Mouse (Mus musculus) midbrain, embryonic 15.5 days (tissue): ENCODE measurements at regions not wholly inside any gene's neighbourhood (a gene's known extent, or its start where the extent isn't known, plus 50 kb on each side); places are given as distances from the start of the nearest gene placed in this dataset.
"Not testable (repeated sequence)": the region's sequence is repeated elsewhere in the genome, so short reads cannot be mapped to it uniquely, and the experiment has no call there.

Experiments
- ATAC-seq: fragments of 200-750 bp; cut with Nextera tagmentation; replicated peaks from 2 replicates; pipeline ENCODE4 v1.8.0; 2017; ENCODE audit warnings: moderate TSS enrichment
- H3K27ac ChIP-seq: fragments of 300-500 bp; sonication (generic); 2 replicates; pipeline ENCODE4 v1.5.1; 2015; ENCODE audit warnings: mild to moderate bottlenecking, inconsistent platforms
- H3K27me3 ChIP-seq: fragments of 300-500 bp; sonication (generic); replicated peaks from 2 replicates; pipeline ENCODE4 v1.6.1; 2015; ENCODE audit warnings: inconsistent platforms
- H3K36me3 ChIP-seq: fragments of 300-500 bp; sonication (generic); replicated peaks from 2 replicates; pipeline ENCODE4 v1.6.1; 2015; ENCODE audit warnings: inconsistent platforms
- H3K4me1 ChIP-seq: fragments of 300-500 bp; sonication (generic); 2 replicates; pipeline ENCODE4 v1.6.1; 2015; ENCODE audit warnings: inconsistent platforms
- H3K4me2 ChIP-seq: fragments of 300-500 bp; sonication (generic); 2 replicates; pipeline ENCODE4 v1.6.1; 2015; ENCODE audit warnings: inconsistent platforms, mild to moderate bottlenecking, moderate library complexity
- H3K4me3 ChIP-seq: fragments of 300-500 bp; sonication (generic); 2 replicates; pipeline ENCODE4 v1.5.1; 2015; ENCODE audit warnings: mild to moderate bottlenecking, inconsistent platforms
- H3K9ac ChIP-seq: fragments of 300-500 bp; sonication (generic); 2 replicates; pipeline ENCODE4 v1.6.1; 2015; ENCODE audit warnings: mild to moderate bottlenecking, inconsistent platforms
- H3K9me3 ChIP-seq: fragments of 300-500 bp; sonication (generic); 2 replicates; pipeline ENCODE4 v1.6.1; 2016; ENCODE audit warnings: inconsistent platforms
- WGBS: fragments of 180-500 bp; shearing (Covaris S2); methylation state at CpG from one replicate; pipeline ENCODE4 v1.1.7; 2015; ENCODE audit warnings: mixed read lengths; 5-methylcytosine and 5-hydroxymethylcytosine counted together

DNA sequence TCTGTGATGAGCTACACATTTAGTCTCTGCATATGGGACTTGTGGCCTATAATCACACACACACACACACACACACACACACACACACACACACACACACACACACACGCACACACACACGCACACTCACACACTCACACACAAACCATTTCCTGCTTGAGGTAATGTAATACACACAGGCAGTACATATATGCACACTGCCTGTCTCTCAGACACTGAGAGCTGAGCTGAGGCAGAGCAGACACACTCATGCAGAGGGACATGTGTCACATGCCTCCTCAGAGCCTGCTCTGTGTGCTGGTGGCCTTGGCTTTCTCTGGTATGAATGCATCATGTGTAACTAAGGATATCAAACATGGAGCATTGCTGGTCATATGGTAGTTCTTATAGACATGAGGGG, 772.1 kb upstream of the Olfr1507 start:
- no CpG with 5 or more reads among the region's 2 CpGs for WGBS
- not testable (repeated sequence) for H3K27me3 ChIP-seq, ATAC-seq, H3K4me1 ChIP-seq, H3K36me3 ChIP-seq, H3K9me3 ChIP-seq, H3K27ac ChIP-seq, H3K4me3 ChIP-seq, H3K4me2 ChIP-seq, H3K9ac ChIP-seq

DNA sequence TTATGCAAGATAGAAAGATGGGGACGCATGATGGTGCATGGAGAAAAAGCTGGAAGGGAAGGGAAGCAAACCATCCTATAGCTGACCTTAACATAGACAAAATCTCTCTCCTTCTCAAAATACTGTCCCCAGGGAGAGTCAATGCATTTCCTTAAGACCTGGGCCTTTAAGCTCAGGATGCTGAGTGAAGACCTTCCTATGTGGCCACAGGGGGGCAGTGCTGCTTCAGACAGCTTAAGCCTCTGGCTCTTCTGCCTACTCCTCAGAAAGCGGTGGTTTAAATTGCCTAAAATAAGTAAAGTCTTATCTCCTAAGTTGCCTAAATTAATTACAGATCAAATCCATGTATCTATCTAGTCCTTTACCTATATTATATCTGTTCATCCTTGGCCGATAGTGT, 760.4 kb upstream of the Olfr1507 start:
- not testable (repeated sequence) for H3K27me3 ChIP-seq, H3K4me2 ChIP-seq, H3K4me1 ChIP-seq, H3K36me3 ChIP-seq, ATAC-seq, H3K9ac ChIP-seq, H3K9me3 ChIP-seq, H3K27ac ChIP-seq, H3K4me3 ChIP-seq
- no CpG with 5 or more reads among the region's 3 CpGs for WGBS

DNA sequence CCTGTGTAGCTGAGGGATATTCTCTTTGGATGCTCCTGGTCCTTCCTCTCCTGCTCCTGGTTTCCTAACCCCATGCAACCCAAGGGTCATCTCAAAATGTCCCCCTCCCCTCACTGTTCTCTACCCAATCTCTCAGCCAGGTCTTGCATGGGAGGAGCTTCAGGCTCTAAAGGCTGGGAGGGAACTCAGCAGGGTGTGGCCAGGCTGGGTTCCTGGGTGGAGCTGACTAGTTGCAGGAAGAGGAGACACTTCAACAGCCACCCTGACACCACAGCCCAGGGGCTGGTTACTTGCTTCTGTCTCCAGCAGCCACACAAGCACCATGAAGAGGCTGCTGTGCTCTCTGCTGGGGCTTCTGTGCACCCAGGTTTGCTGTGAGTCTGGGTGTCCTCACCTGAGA, 757.9 kb upstream of the Olfr1507 start:
- not testable (repeated sequence) for H3K9me3 ChIP-seq, H3K4me1 ChIP-seq, H3K36me3 ChIP-seq, H3K27ac ChIP-seq, H3K4me2 ChIP-seq, H3K27me3 ChIP-seq, ATAC-seq, H3K4me3 ChIP-seq, H3K9ac ChIP-seq

DNA sequence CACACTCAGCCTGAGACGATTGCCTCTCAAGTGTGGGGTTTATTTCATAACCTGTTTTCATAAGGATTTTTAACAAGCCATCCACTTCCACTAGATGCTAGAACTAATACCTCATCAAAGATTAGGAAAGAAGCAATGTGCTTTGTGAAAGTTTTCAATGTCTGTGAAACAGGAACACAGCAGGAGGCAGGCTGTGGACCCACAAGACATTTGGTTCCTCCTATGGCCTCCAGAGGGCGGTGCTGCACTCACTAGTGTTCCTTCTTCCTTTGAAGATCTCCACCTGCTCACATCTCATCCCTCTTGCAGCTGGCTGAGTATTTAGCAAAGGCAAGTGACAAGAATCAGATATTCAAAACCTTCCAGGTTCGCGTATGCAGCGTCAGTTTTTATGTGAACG, 735.6 kb upstream of the Olfr1507 start:
- H3K4me3 ChIP-seq, H3K36me3 ChIP-seq, ATAC-seq, H3K9ac ChIP-seq, H3K4me2 ChIP-seq, H3K4me1 ChIP-seq, H3K27me3 ChIP-seq, H3K27ac ChIP-seq, H3K9me3 ChIP-seq: not testable (repeated sequence)
- no CpG with 5 or more reads among the region's 6 CpGs for WGBS

DNA sequence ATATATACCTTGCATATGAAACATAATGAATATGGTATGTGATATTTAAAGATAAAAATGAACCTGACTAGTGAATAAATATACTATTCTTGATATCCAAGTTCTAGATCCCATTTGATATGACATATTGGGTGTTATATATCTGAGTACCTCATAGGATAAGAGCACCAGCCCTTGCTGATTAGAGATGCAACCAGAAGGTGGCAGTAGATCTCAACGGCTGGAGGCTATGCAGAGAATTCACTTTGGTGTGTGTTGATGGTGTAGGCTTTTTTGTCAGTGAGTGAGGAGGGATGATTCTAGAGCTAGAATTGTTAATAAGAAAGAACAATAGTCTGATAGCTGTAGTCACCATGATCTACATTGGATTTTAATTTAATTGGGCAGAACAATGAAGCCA, 729.2 kb upstream of the Olfr1507 start:
- not testable (repeated sequence) for H3K36me3 ChIP-seq, H3K27me3 ChIP-seq, H3K4me3 ChIP-seq, H3K9ac ChIP-seq, ATAC-seq, H3K9me3 ChIP-seq, H3K4me2 ChIP-seq, H3K27ac ChIP-seq, H3K4me1 ChIP-seq
- no CpG with 5 or more reads among the region's 1 CpGs for WGBS

DNA sequence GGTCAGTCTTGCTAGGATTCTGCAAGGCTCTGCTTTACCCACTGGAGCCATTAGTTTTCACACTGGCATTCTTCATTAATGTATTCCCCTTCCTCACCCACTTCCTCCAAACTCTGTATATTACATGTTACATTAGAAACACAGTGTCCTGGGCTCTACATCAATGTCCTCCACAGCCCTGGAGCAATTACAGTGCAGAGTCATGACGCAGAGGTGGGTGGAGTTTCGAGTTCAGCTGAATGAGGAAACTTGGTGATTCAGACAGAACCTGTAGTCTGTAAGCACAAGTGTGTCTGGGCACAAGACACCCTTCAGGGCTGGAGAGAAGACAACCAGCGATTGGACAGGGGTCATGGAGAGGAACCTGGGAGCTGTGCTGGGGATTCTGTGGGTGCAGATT, 715.0 kb upstream of the Olfr1507 start:
- not testable (repeated sequence) for ATAC-seq, H3K4me3 ChIP-seq, H3K36me3 ChIP-seq, H3K4me1 ChIP-seq, H3K9ac ChIP-seq, H3K4me2 ChIP-seq, H3K27ac ChIP-seq, H3K9me3 ChIP-seq, H3K27me3 ChIP-seq
- WGBS: no CpG with 5 or more reads among the region's 3 CpGs

DNA sequence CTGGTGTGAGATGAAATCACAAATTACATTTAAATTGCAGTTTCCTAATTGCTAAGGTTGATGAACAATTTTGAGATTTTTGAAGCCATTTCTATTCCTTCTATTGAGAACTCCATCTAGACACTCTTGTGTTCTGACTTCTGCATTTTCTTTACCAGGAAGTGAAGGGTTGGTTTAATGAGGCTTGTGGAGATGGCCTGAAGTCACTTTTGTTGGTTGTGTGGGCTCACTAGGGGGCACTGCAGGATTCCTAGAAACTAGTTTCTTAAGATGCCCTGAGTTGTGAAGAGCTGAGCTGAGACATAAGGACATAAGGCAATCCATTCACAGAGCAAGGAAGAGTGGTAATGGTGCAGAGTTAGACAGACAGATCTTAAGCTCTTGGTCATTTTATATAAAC, 713.7 kb upstream of the Olfr1507 start:
- not testable (repeated sequence) for H3K27me3 ChIP-seq, H3K36me3 ChIP-seq, H3K9me3 ChIP-seq, H3K4me1 ChIP-seq, H3K27ac ChIP-seq, H3K4me3 ChIP-seq, H3K4me2 ChIP-seq, ATAC-seq, H3K9ac ChIP-seq

DNA sequence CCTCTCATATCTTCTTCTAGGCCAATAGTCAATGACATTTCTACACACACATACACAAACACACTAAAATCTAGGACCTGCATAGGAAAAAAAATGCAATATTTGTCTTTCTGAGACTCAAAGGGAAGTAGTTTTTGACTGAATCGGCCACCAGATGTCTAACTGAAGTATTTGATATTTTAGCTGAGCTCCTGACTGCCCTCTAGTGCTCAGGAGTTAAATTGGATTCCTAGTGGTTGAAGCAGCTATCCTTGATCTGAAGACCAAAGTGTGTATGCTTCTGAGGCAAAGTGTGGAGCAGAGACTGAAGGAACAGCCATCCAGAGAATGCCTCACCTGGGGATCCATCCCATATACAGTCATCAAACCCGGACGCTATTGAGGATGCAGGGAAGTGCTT, 695.4 kb upstream of the Olfr1507 start:
- not testable (repeated sequence) for H3K4me3 ChIP-seq, H3K4me2 ChIP-seq, H3K27me3 ChIP-seq, H3K27ac ChIP-seq, H3K9me3 ChIP-seq, H3K9ac ChIP-seq, ATAC-seq, H3K4me1 ChIP-seq, H3K36me3 ChIP-seq
- no CpG with 5 or more reads among the region's 3 CpGs for WGBS

DNA sequence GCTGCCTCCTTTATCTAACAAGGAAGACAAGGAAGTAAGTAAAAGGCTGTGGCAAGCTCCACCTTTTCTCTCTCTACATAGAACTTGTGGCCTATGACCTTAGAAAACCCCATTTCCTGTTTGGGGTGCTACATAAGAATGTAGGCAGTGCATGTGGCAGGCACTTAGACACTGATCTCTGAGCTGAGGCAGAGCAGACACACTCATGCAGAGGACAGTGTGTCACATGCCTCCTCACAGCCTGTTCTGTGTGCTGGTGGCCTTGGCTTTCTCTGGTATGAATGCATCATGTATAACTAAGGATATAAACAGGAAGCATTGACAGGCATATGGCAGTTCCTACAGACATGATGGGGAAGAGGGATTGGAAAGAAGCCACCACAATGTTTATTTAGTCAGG, 678.5 kb upstream of the Olfr1507 start:
- ATAC-seq, H3K4me3 ChIP-seq, H3K9ac ChIP-seq, H3K4me2 ChIP-seq, H3K27ac ChIP-seq, H3K4me1 ChIP-seq, H3K36me3 ChIP-seq, H3K9me3 ChIP-seq, H3K27me3 ChIP-seq: not testable (repeated sequence)

DNA sequence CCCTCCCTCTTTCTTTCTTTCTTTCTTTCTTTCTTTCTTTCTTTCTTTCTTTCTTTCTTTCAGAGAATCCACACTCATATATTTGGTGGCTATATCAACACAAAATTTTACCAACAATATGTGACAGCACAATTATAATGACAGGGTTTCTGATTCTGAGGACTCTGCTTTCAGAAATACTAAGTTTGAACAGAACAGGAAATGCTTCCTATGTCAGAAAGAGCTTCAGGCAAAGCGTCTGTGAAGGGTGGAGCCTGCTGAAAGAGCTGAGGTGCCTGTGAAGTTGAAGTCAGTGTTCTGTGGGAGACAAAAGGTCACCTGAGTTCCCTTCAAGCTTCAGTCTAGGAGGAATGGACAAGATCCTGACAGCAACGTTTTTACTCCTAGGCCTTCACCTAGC, 670.8 kb upstream of the Olfr1507 start:
- not testable (repeated sequence) for H3K9ac ChIP-seq, H3K4me2 ChIP-seq, H3K36me3 ChIP-seq, H3K27me3 ChIP-seq, H3K9me3 ChIP-seq, H3K27ac ChIP-seq, H3K4me3 ChIP-seq, ATAC-seq, H3K4me1 ChIP-seq
- no CpG with 5 or more reads among the region's 2 CpGs for WGBS

DNA sequence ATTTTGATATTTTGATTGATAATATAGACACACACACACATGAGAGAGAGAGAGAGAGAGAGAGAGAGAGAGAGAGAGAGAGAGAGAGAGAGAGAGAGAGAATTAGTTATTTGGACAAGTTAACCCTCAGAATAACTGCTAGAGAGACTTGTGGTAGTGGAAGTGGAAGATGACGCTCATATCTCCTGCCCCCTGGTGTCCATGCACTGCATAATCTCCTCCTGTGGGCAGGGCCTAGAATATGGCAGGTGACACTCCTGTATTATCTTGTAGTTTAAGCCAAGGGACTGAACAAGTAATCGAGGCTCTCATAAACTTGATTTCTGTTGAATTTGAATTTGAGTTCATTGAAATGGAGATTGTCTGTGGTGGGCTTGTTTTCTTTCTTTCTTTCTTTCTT, 663.5 kb upstream of the Olfr1507 start:
- not testable (repeated sequence) for H3K4me1 ChIP-seq, H3K9me3 ChIP-seq, H3K36me3 ChIP-seq, H3K27me3 ChIP-seq, H3K9ac ChIP-seq, H3K27ac ChIP-seq, H3K4me2 ChIP-seq, H3K4me3 ChIP-seq, ATAC-seq
- WGBS: no CpG with 5 or more reads among the region's 2 CpGs

DNA sequence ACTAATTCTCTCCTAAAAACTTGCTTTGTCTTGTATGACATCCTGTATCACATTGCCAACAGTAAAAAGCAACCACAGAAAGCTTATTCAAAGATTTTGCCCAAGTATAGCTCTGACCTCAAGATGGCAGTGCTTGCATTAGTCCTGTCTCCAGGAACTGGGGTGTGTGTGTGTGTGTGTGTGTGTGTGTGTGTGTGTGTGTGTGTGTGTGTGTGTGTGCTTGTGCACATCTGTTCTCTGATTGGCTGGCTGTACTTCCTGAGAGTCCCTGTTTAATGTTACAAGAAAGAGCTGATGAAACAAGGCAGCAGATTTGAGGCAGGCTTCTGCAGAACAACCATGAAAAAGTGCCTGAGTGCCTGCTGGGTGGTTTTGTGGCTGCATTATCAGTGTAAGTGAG, 639.2 kb upstream of the Olfr1507 start:
- not testable (repeated sequence) for H3K9me3 ChIP-seq, H3K4me3 ChIP-seq, H3K4me2 ChIP-seq, ATAC-seq, H3K9ac ChIP-seq, H3K27ac ChIP-seq, H3K27me3 ChIP-seq, H3K4me1 ChIP-seq, H3K36me3 ChIP-seq

DNA sequence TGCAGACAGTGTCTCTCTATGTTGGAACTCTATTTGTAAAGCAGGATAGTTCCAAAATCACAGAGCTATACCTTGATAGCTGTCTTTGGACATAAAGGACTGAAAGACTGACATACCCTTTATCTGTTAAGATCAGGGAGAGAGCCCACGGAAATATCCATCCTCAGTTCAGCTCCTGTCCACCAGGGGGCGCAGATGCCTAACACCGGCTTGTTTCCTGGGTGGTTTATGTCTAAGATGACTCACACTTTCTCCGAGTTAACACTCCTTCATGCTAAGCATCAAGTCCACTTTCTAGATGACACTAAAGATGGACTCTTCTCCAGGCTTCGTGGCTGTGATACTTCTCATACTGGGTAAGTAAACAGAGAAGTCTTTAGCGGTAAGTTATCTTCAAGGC, 636.8 kb upstream of the Olfr1507 start:
- 30% methylated on average over 6 of the region's 6 CpGs for WGBS
- H3K9ac ChIP-seq, H3K27ac ChIP-seq, H3K27me3 ChIP-seq, H3K9me3 ChIP-seq, ATAC-seq, H3K36me3 ChIP-seq, H3K4me1 ChIP-seq, H3K4me3 ChIP-seq, H3K4me2 ChIP-seq: not testable (repeated sequence)

DNA sequence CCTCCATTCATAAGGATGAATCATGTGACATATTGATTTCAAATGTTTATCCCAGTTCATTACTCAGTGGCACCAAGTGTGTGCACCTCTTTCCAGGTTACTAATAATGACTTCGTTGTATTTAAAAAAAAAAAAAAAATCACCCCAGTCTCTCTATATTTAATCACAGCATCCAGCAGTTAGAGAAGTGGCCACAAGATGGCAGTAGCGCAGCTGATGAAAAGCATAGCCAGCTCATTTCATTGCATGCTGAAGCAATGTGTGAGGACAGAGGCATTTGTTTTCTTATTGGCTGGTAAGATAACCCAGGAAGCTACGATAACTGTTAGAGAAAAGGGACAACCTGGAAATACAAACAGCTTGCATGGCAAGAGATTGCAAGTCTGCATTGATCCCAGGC, 626.2 kb upstream of the Olfr1507 start:
- not testable (repeated sequence) for H3K4me2 ChIP-seq, H3K4me3 ChIP-seq, H3K27me3 ChIP-seq, H3K27ac ChIP-seq, H3K9ac ChIP-seq, H3K36me3 ChIP-seq, H3K4me1 ChIP-seq, H3K9me3 ChIP-seq
- WGBS: 29% methylated on average over 3 of the region's 3 CpGs
- ATAC-seq: 0 out of 2 replicates have a peak, but pooled peaks have one; percentile 52
